Mouse (Mus musculus) hindbrain, embryonic 15.5 days (tissue): ENCODE results near the gene Gm20388. TPM values are rescaled to one million over a fixed set of nuclear protein-coding genes. Genes with fewer than 3 reads are reported as not detected.

Experiments used
- ATAC-seq: fragments of 200-750 bp; cut with Nextera tagmentation; 2 replicates; pipeline ENCODE4 v1.8.0; 2017; ENCODE audit warnings: low read depth, moderate number of reproducible peaks, moderate TSS enrichment; ENCODE audit not compliant: low FRiP score
- H3K27ac ChIP-seq: fragments of 300-500 bp; sonication (generic); replicated peaks from 2 replicates; pipeline ENCODE4 v1.5.1; 2015; ENCODE audit warnings: mild to moderate bottlenecking, inconsistent platforms
- H3K27me3 ChIP-seq: fragments of 300-500 bp; sonication (generic); 2 replicates; pipeline ENCODE4 v1.6.1; 2015; ENCODE audit warnings: control low read depth, inconsistent platforms
- H3K36me3 ChIP-seq: fragments of 300-500 bp; sonication (generic); 2 replicates; pipeline ENCODE4 v1.6.1; 2015; ENCODE audit warnings: control low read depth, inconsistent platforms
- H3K4me1 ChIP-seq: fragments of 300-500 bp; sonication (generic); replicated peaks from 2 replicates; pipeline ENCODE4 v1.6.1; 2015; ENCODE audit warnings: control low read depth, inconsistent platforms
- H3K4me2 ChIP-seq: fragments of 300-500 bp; sonication (generic); 2 replicates; pipeline ENCODE4 v1.6.1; 2015; ENCODE audit warnings: moderate library complexity, mild to moderate bottlenecking, inconsistent platforms
- H3K4me3 ChIP-seq: fragments of 300-500 bp; sonication (generic); 2 replicates; pipeline ENCODE4 v1.5.1; 2015; ENCODE audit warnings: mild to moderate bottlenecking, inconsistent platforms
- H3K9ac ChIP-seq: fragments of 300-500 bp; sonication (generic); 2 replicates; pipeline ENCODE4 v1.6.1; 2015; ENCODE audit warnings: inconsistent platforms
- H3K9me3 ChIP-seq: fragments of 300-500 bp; sonication (generic); 2 replicates; pipeline ENCODE4 v1.6.1; 2016; ENCODE audit warnings: control low read depth, inconsistent platforms
- WGBS: fragments of 180-500 bp; shearing (Covaris S2); methylation state at CpG from one replicate; pipeline ENCODE4 v1.1.7; 2015; 5-methylcytosine and 5-hydroxymethylcytosine counted together
- polyA plus RNA-seq: library from polyadenylated mRNA; unstranded; fragments of >200 nt; fragmentation: Nextera tagmentation; extraction: Ambion mirVana; gene quantifications from 2 replicates; pipeline ENCODE4 v1.2.1, GENCODE M21; 2015

Gm20388 gene
- polyA plus RNA-seq, 1 experiment from 2014 or later: 5.4 TPM

GRCm38 (mm10) chr8:120959470-120959891 is 1048.8 kb downstream of the Gm20388 start:
- H3K4me2 ChIP-seq: no peak overlapping the region
- H3K9ac ChIP-seq: no peak overlapping the region
- no peaks in the 10 kb centered on the region for H3K4me1 ChIP-seq
- WGBS: 21% methylated on average over 8 of the region's 8 CpGs
- no peaks in the 10 kb centered on the region for H3K36me3 ChIP-seq
- no peak overlapping the region for H3K27ac ChIP-seq
- no peaks in the 10 kb centered on the region for H3K9me3 ChIP-seq
- ATAC-seq: no peak
- H3K27me3 ChIP-seq: peaks cover 21% of the 10 kb centered on the region; the same call in 1 of the 2 replicates
- no peak overlapping the region for H3K4me3 ChIP-seq

GRCm38 (mm10) chr8:120962606-120963380 is 1052.2 kb downstream of the Gm20388 start:
- H3K4me1 ChIP-seq: no peaks in the 10 kb centered on the region
- no peak overlapping the region for H3K4me2 ChIP-seq
- H3K9ac ChIP-seq: no peak overlapping the region
- no peak overlapping the region for H3K27ac ChIP-seq
- H3K4me3 ChIP-seq: no peak overlapping the region
- no peaks in the 10 kb centered on the region for H3K36me3 ChIP-seq
- H3K27me3 ChIP-seq: peaks cover 28% of the 10 kb centered on the region; the same call in 1 of the 2 replicates
- ATAC-seq: no peak
- H3K9me3 ChIP-seq: no peaks in the 10 kb centered on the region
- WGBS: 86% methylated on average over 5 of the region's 5 CpGs

DNA sequence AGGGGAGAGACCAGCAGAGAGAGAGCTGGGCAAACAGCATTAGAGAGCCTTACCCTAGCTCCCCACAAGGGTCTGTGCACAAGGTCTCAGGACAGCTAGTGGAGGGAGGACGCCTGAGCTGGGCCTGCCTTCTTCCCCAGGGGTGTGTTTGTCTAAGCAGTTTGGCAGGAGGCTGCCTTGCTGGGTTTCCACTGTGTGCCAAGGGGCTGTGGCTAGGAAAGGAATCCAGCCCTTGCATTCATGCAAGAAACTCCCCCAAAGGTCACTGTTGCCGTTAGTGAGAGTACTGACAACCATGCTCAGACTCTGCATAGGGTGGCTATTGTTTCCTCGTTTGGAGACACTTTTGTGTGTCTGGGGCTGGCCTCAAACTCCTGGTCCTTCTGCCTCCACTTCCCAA is 1055.9 kb downstream of the Gm20388 start:
- no peak for ATAC-seq
- no peak overlapping the region for H3K27ac ChIP-seq
- no peaks in the 10 kb centered on the region for H3K36me3 ChIP-seq
- H3K4me3 ChIP-seq: no peak overlapping the region
- no peak overlapping the region for H3K9ac ChIP-seq
- no peaks in the 10 kb centered on the region for H3K4me1 ChIP-seq
- WGBS: 28% methylated on average over 3 of the region's 3 CpGs
- no peak overlapping the region for H3K4me2 ChIP-seq
- H3K9me3 ChIP-seq: no peaks in the 10 kb centered on the region
- H3K27me3 ChIP-seq: peaks cover 43% of the 10 kb centered on the region

DNA sequence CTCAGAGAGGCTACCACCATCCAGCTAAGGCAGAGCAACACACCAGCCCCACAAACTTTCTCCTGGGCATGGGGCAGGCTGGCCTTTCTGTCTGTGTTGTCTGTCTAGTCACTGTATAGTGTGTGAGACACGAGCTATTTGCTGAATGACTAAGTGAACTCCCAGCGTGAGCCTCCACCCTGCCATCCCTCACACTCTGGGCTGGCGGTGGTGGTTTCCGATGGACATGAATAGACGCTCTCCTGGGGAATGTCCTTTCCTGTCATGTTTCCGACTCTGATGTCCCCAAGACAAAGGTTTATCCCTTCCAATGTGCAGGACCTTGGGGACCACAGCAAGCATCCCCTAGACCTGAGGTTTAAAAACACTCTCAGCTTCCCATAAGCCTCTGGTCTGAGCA is 1057.7 kb downstream of the Gm20388 start:
- Histone ChIP-seq H3K9me3 (no peaks in the 10 kb centered on the region), H3K27me3 (peaks cover 52% of the 10 kb centered on the region), H3K36me3 (no peaks in the 10 kb centered on the region), H3K4me2 (no peak overlapping the region), H3K9ac (no peak overlapping the region), H3K4me1 (peaks cover 15% of the 10 kb centered on the region), H3K27ac (no peak overlapping the region), H3K4me3 (no peak overlapping the region)
- ATAC-seq: no peak
- WGBS: 45% methylated on average over 6 of the region's 6 CpGs

DNA sequence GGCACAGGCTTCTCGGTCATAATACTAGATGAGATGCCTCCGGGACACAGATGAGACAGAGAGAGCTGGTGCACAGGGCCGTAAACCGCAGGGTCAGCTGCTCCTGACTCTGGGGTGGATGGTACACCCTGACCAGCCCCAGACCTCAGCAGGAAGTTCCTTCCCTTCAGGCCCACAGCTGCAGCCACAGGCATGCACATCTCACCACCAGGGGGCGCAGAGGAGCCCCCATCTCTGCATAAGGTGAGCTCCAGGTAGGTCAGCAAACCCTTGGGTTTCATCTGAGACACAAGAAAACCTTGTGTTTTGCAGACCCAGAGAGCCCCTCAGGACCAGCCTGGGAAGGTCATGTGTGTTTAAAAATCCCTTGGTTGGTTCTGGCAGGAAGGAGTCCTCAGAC is 1059.7 kb downstream of the Gm20388 start:
- WGBS: 39% methylated on average over 5 of the region's 5 CpGs
- Histone ChIP-seq H3K4me3 (no peak overlapping the region), H3K9me3 (no peaks in the 10 kb centered on the region), H3K27ac (no peak overlapping the region), H3K36me3 (no peaks in the 10 kb centered on the region), H3K4me2 (no peak overlapping the region), H3K4me1 (peaks cover 15% of the 10 kb centered on the region), H3K27me3 (peaks cover 61% of the 10 kb centered on the region), H3K9ac (no peak overlapping the region)
- no peak for ATAC-seq

DNA sequence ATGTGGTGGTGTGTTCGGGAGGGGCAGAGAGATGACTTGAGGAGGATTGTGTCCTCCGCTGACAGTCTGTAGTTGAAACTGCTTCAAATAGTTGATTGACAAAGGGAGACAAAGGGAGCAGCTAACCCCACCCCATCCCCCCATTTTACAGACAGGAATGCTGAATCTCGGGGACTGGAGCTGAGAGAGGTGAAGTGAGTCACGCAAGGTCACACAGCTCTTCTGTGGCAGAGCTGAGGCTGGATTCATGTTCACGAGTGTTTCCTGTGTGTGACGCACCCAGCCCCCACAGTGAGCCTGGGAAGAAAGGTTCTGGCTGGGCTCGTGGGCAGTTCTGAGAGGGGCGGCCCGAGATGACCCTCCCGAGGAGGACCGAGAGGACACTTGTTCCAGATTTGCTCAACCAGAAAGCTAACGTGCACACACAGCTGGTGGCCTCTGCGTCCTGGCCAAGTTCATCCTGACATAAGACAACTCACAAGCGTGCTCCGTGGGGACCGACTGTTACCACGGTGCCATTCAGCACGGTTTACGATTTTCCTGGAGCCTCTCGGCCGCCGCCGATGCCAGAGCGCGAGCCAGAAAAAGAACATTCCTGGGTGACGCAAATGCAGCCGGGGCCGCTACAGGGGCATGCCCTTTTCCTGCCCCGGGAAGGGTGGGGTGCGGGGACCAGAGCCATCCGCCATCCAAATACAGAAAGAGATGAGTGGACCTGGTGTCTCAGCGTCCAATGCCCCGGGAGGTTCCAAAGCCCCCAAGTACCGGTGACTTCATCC is 1061.2 kb downstream of the Gm20388 start:
- WGBS: 16% methylated on average over 34 of the region's 34 CpGs
- Histone ChIP-seq H3K9ac (peak overlapping the region; percentile 26), H3K36me3 (no peaks in the 10 kb centered on the region), H3K4me3 (peak overlapping the region; percentile 33), H3K27me3 (peaks cover 57% of the 10 kb centered on the region), H3K27ac (no peak overlapping the region), H3K4me1 (peaks cover 15% of the 10 kb centered on the region), H3K9me3 (no peaks in the 10 kb centered on the region), H3K4me2 (peak overlapping the region; percentile 66)
- peak; percentile 50; the same call in 1 of the 2 replicates for ATAC-seq

DNA sequence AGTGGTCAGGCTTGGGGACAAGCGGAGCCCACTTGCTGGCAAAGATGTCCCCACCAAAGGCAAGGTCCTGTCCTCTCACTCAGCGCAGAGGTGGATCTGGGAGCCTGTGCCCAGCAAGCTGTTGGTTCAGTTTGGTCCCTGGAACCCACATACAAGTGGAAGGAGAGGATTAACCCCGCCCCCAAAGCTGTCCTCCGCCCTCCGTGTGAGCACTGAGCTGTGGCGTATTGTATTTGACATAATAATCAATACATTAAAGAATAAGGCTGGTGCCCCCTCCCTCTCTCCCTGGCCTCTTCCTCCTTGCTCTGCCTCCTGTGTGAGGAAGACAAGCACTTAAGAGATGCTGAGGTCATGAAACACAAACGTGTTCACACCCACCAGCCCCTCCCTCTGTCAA is 1062.4 kb downstream of the Gm20388 start:
- Histone ChIP-seq H3K4me1 (peaks cover 15% of the 10 kb centered on the region), H3K9me3 (no peaks in the 10 kb centered on the region), H3K27me3 (peaks cover 48% of the 10 kb centered on the region), H3K9ac (no peak overlapping the region), H3K36me3 (no peaks in the 10 kb centered on the region), H3K27ac (no peak overlapping the region), H3K4me3 (no peak overlapping the region), H3K4me2 (peak overlapping the region; percentile 66)
- no peak for ATAC-seq
- WGBS: 21% methylated on average over 7 of the region's 7 CpGs

GRCm38 (mm10) chr8:120977131-120977530 is 1066.5 kb downstream of the Gm20388 start:
- no peak for ATAC-seq
- 76% methylated on average over 13 of the region's 13 CpGs for WGBS

GRCm38 (mm10) chr8:120979210-120979609 is 1068.6 kb downstream of the Gm20388 start:
- ATAC-seq: no peak
- Histone ChIP-seq H3K9me3 (no peaks in the 10 kb centered on the region), H3K4me3 (no peak overlapping the region), H3K4me2 (no peak overlapping the region), H3K36me3 (no peaks in the 10 kb centered on the region), H3K27ac (no peak overlapping the region), H3K4me1 (no peaks in the 10 kb centered on the region), H3K9ac (no peak overlapping the region), H3K27me3 (0 out of 2 replicates have a peak, but pooled peaks cover 3% of the 10 kb centered on the region)
- 72% methylated on average over 9 of the region's 9 CpGs for WGBS

More at GRCm38 (mm10) chr8:120977131-120977530, 1066.5 kb downstream of the Gm20388 start:
- Histone ChIP-seq H3K9ac (no peak overlapping the region), H3K4me1 (peaks cover 9% of the 10 kb centered on the region), H3K36me3 (no peaks in the 10 kb centered on the region), H3K27me3 (peaks cover 20% of the 10 kb centered on the region), H3K27ac (no peak overlapping the region), H3K9me3 (no peaks in the 10 kb centered on the region), H3K4me3 (no peak overlapping the region), H3K4me2 (no peak overlapping the region)

DNA sequence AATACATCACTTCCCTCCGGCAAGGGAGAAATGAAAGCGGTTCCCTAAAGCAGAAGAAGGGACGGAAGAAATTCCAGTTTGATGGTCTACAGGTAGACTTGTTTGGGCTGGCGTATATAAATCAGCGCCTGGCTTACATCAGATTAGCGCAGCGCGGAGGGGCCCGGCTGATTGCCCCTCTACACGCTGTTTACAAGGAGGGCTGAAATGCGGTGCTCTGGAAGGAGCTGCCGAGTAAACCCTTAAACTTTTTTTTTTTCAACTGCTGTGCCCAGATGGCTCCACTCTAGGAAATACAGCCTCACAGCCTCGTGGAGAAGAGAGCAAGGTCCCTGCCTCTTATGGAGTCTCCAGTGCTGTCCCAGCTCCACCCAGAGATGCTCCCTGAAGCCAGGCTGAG is 1070.3 kb downstream of the Gm20388 start:
- ATAC-seq: no peak
- Histone ChIP-seq H3K27ac (no peak overlapping the region), H3K4me3 (no peak overlapping the region), H3K4me1 (no peaks in the 10 kb centered on the region), H3K4me2 (no peak overlapping the region), H3K36me3 (no peaks in the 10 kb centered on the region), H3K27me3 (0 out of 2 replicates have a peak, but pooled peaks cover 3% of the 10 kb centered on the region), H3K9me3 (no peaks in the 10 kb centered on the region), H3K9ac (no peak overlapping the region)
- WGBS: 59% methylated on average over 13 of the region's 13 CpGs

GRCm38 (mm10) chr8:120984888-120985287 is 1074.2 kb downstream of the Gm20388 start:
- Histone ChIP-seq H3K4me2 (no peak overlapping the region), H3K27ac (no peak overlapping the region), H3K9me3 (no peaks in the 10 kb centered on the region), H3K4me1 (no peaks in the 10 kb centered on the region), H3K27me3 (0 out of 2 replicates have a peak, but pooled peaks cover 3% of the 10 kb centered on the region), H3K36me3 (no peaks in the 10 kb centered on the region), H3K9ac (no peak overlapping the region), H3K4me3 (no peak overlapping the region)
- 75% methylated on average over 8 of the region's 8 CpGs for WGBS
- no peak for ATAC-seq

GRCm38 (mm10) chr8:120986022-120986421 is 1075.4 kb downstream of the Gm20388 start:
- Histone ChIP-seq H3K9me3 (no peaks in the 10 kb centered on the region), H3K4me2 (no peak overlapping the region), H3K4me1 (no peaks in the 10 kb centered on the region), H3K4me3 (no peak overlapping the region), H3K36me3 (no peaks in the 10 kb centered on the region), H3K27ac (no peak overlapping the region), H3K27me3 (no peaks in the 10 kb centered on the region), H3K9ac (no peak overlapping the region)
- ATAC-seq: no peak
- WGBS: 86% methylated on average over 7 of the region's 7 CpGs
